Comparison of ENCODE assay signal across 19 mouse cellular contexts in genomic region chr16:58294457-58294856, GRCm38 (mm10).
A peak's percentile ranks its signal among the peaks of the same experiment; 100 is the strongest.
DNase-seq lines count a peak whose midpoint lies in the region; TF ChIP-seq lines count a peak whose summit lies in the region.
"Had no signal": no experiment of that assay in that cellular context is flagged by ENCODE, and none has a peak within 500 bp of the region (broad histone marks: within the 10 kb centered on the region; RNA-seq: fewer than 3 reads in every experiment).

No protein-coding gene starts in this region.

- H3K27me3 ChIP-seq in heart, adult 2 months (ENCODE audit: control insufficient read depth, insufficient read depth, low read length): no peaks in the 10 kb centered on the region
- no peaks in the 10 kb centered on the region for H3K27me3 ChIP-seq in heart, embryonic 10.5 days (ENCODE audit: insufficient read depth, poor library complexity, severe bottlenecking)
- H3K27me3 ChIP-seq: embryonic facial prominence, embryonic 12.5 days; embryonic facial prominence, embryonic 15.5 days had no signal

- H3K79me2 ChIP-seq in heart, adult 2 months (replicated peaks; ENCODE audit: control insufficient read depth, insufficient read depth, low read length): no peaks in the 10 kb centered on the region

- no peak for TF ChIP-seq CTCF in heart, adult 2 months (IDR thresholded peaks at IDR 0.05)
- TF ChIP-seq CTCF in left cerebral cortex, adult 2 months (IDR thresholded peaks at IDR 0.05): no peak

- H3K4me3 ChIP-seq in heart, adult 2 months: no peak overlapping the region
- no peak overlapping the region for H3K4me3 ChIP-seq in left cerebral cortex, adult 2 months
- H3K4me3 ChIP-seq in heart, embryonic 10.5 days: no peak overlapping the region
- H3K4me3 ChIP-seq: embryonic facial prominence, embryonic 12.5 days; embryonic facial prominence, embryonic 15.5 days had no signal

- no peak overlapping the region for H3K9ac ChIP-seq in heart, adult 2 months (ENCODE audit: low read depth, low read length)
- H3K9ac ChIP-seq: embryonic facial prominence, embryonic 12.5 days; embryonic facial prominence, embryonic 15.5 days; forebrain, postnatal 0 days; hindbrain, embryonic 14.5 days had no signal

- H3K27ac ChIP-seq in heart, adult 2 months: peak overlapping the region; percentile 60
- H3K27ac ChIP-seq in left cerebral cortex, adult 2 months: peak overlapping the region; percentile 28; the same call in 1 of the 2 replicates
- no peak overlapping the region for H3K27ac ChIP-seq in heart, embryonic 10.5 days
- H3K27ac ChIP-seq: embryonic facial prominence, embryonic 12.5 days; embryonic facial prominence, embryonic 15.5 days; hindbrain, embryonic 14.5 days; hindbrain, postnatal 0 days had no signal

- no peaks in the 10 kb centered on the region for H3K9me3 ChIP-seq in heart, embryonic 10.5 days
- H3K9me3 ChIP-seq: embryonic facial prominence, embryonic 12.5 days; embryonic facial prominence, embryonic 15.5 days had no signal

- intact Hi-C loops in heart, adult 2 months (cut with DNase I): loop anchor here (5.0 to 10.0 kb wide), 2 partner anchors 318 to 430 kb away; partner anchors contain the start of gene Cldnd1
- intact Hi-C loops in heart, postnatal 25 days (cut with DNase I): no loop called here
- intact Hi-C loops in left cerebral cortex, adult 2 months (cut with DNase I): no loop called here
- intact Hi-C loops in left cerebral cortex, postnatal 14 days (cut with DNase I): loop anchor here (10.0 kb wide), 2 partner anchors 330 to 370 kb away; no protein-coding TSS in a partner anchor
- intact Hi-C loops in heart, postnatal 10 days (cut with DNase I): loop anchor here (10.0 kb wide), 2 partner anchors 440 to 1110 kb away; partner anchors contain the start of gene Gabrr3

- 23% methylated on average over 3 of the region's 3 CpGs for WGBS in heart, adult 2 months
- WGBS in heart, embryonic 10.5 days: 39% methylated on average over 3 of the region's 3 CpGs

- peak in 1 of 2 experiments; percentile 15 for DNase-seq in heart, adult 2 months
- no peak for DNase-seq in heart, postnatal 25 days (ENCODE audit: low spot score)
- no peak for DNase-seq in left cerebral cortex, adult 2 months (ENCODE audit: extremely low spot score in 1 of 2, low spot score in 2 of 2)
- no peak for DNase-seq in left cerebral cortex, postnatal 14 days (ENCODE audit: low spot score in 2 of 2)
- peak; percentile 68 for DNase-seq in heart, embryonic 10.5 days (ENCODE audit: low spot score)
- DNase-seq in heart, postnatal 10 days: peak; percentile 52 to 56
- no peak for DNase-seq in right cerebral cortex, postnatal 10 days (ENCODE audit: low spot score in 2 of 2)
- DNase-seq in frontal cortex, postnatal 10 days (ENCODE audit: low spot score in 2 of 2): no peak
- DNase-seq: adrenal gland, adult 8-10 months; cerebellum, adult 11 months; cerebellum, adult 9-11 months; cerebellum, postnatal 25 days; forebrain, postnatal 0 days; gastrocnemius, postnatal 25 days; kidney, adult 18-20 months had no signal

- peaks cover 1% of the 10 kb centered on the region; the same call in 1 of the 2 replicates for H3K4me1 ChIP-seq in heart, adult 2 months (ENCODE audit: control insufficient read depth, insufficient read depth, low read length)
- 0 out of 2 replicates have a peak, but pooled peaks cover 4% of the 10 kb centered on the region for H3K4me1 ChIP-seq in heart, embryonic 10.5 days
- H3K4me1 ChIP-seq: embryonic facial prominence, embryonic 12.5 days; embryonic facial prominence, embryonic 15.5 days had no signal

- 0 out of 2 replicates have a peak, but pooled peaks cover 2% of the 10 kb centered on the region for H3K36me3 ChIP-seq in heart, adult 2 months (ENCODE audit: control insufficient read depth, insufficient read depth, low read length)
- H3K36me3 ChIP-seq in heart, embryonic 10.5 days: no peaks in the 10 kb centered on the region
- H3K36me3 ChIP-seq: embryonic facial prominence, embryonic 12.5 days; embryonic facial prominence, embryonic 15.5 days had no signal

- TF ChIP-seq POLR2A in heart, adult 2 months (IDR thresholded peaks at IDR 0.05; ENCODE audit: insufficient read depth, low read depth, low read length): no peak

- TF ChIP-seq EP300 in heart, adult 2 months (IDR thresholded peaks at IDR 0.05; ENCODE audit: insufficient read depth, low read depth, low read length): no peak

Comparison
In these comparisons a context has a peak if more than half of its experiments do, and no peak if none do; other contexts are left out.
1. DNase-seq: peak in heart, embryonic 10.5 days (single experiment) and heart, postnatal 10 days (2 of 2); none in heart, postnatal 25 days (single experiment), left cerebral cortex, adult 2 months (0 of 2), left cerebral cortex, postnatal 14 days (0 of 2), right cerebral cortex, postnatal 10 days (0 of 2) and frontal cortex, postnatal 10 days (0 of 2).
2. intact Hi-C loops: an anchor here in heart, adult 2 months (5.0 to 10.0 kb wide), left cerebral cortex, postnatal 14 days (10.0 kb wide) and heart, postnatal 10 days (10.0 kb wide); none called in heart, postnatal 25 days and left cerebral cortex, adult 2 months.